Mouse (Mus musculus) bone marrow macrophage, adult 2 months (primary cell): Measurements from ENCODE around the gene Kcnh2.

Experiments
- CTCF ChIP-seq: IDR thresholded peaks from 2 replicates; pipeline ENCODE4 v1.5.1; 2012; ENCODE audit warnings: low read depth, mild to moderate bottlenecking, low read length, moderate library complexity
- POLR2A ChIP-seq: IDR thresholded peaks from 2 replicates; pipeline ENCODE4 v1.6.1; 2012; ENCODE audit warnings: mild to moderate bottlenecking, low read depth, low read length, borderline replicate concordance

DNA sequence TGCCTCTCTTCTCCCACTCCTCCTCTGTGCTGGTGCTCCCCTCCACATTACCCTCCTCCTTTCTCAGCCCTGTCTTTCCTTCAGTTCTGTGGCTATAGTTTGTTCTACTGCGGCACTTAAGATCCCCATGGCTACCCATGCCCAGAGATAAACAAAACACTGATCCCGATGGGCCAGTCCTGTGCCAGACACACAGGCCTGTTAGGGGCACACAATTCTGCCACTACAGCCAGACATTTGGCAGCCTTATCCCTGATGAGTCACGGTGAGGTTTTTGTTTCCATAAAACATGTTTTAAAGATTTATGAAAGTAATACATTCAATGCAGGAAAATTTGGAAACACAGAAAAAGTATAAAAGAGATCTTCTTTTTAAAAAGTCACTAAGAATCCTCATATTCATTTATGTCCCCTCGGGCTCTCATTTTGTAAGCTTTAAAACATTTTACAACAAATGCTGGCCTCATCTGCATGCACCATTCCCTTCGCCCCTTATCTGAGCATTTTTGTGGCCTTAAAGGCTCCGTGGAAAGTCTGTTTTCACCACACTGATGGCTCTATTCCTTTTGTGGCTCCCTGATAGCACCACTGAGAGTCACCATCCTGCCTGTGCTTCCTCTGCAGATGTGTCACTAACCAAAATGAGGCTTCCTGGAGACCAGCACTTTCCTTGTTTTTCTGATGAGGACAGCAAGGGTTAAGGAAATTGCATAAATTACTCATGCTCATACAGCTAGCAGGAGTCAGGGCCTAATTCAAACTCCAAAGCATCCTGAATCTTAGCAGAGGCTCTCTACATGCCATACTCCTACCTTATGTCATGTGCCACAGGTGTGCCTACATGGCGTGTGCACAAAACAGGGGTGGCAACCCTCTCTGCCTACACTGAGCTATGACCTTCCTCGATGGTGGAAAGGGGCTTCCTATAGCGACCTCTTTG is 77.5 kb downstream of the Kcnh2 start:
- no peak for TF ChIP-seq CTCF
- TF ChIP-seq POLR2A: no peak
